Mouse (Mus musculus) T-helper 17 cell (primary cell): Measurements from ENCODE around the gene Asic3.

Source experiments
- in situ Hi-C, 2 experiments: fragments of 300-600 bp; cut with MboI, MseI; formaldehyde crosslinking; loops; 1 replicate in 1 of 2; 2 replicates in 1 of 2; pipeline ENCODE4 v1.15.1; 2025; ENCODE audit warnings: high pct_unique_total_duplicates in 2 of 2

The Asic3 gene

GRCm38 (mm10) chr5:24447624-24448298 is 34.6 kb downstream of the Asic3 start, which contains the start of gene Tmub1:
Tmub1 (minus strand) TSS chr5:24447854.
- in situ Hi-C loops: no loop called here

GRCm38 (mm10) chr5:24451264-24452029 is 38.3 kb downstream of the Asic3 start:
- in situ Hi-C loops: loop anchor here (10.0 to 25.0 kb wide), 4 partner anchors 187 to 1014 kb away; partner anchors contain the start of genes Fam126a (in 1 of the 2), Klhl7 (in 1 of the 2) and Kmt2e (in 1 of the 2)

GRCm38 (mm10) chr5:24452030-24452690 is 39.0 kb downstream of the Asic3 start, which contains the start of gene Agap3:
Agap3 (plus strand) TSS chr5:24452177.
- in situ Hi-C loops: loop anchor here (10.0 to 25.0 kb wide), 4 partner anchors 187 to 1015 kb away; partner anchors contain the start of genes Fam126a (in 1 of the 2), Klhl7 (in 1 of the 2) and Kmt2e (in 1 of the 2)

- in situ Hi-C loops: loop anchor here (10.0 to 25.0 kb wide), 4 partner anchors 188 to 1015 kb away; partner anchors contain the start of genes Fam126a (in 1 of the 2), Klhl7 (in 1 of the 2) and Kmt2e (in 1 of the 2)
Measured at GRCm38 (mm10) chr5:24452691-24453233, 39.6 kb downstream of the Asic3 start.

GRCm38 (mm10) chr5:24453283-24453984 is 40.2 kb downstream of the Asic3 start:
- in situ Hi-C loops: loop anchor here (10.0 to 25.0 kb wide), 4 partner anchors 189 to 1016 kb away; partner anchors contain the start of genes Fam126a (in 1 of the 2), Klhl7 (in 1 of the 2) and Kmt2e (in 1 of the 2)

- in situ Hi-C loops: loop anchor here (10.0 to 25.0 kb wide), 4 partner anchors 189 to 1017 kb away; partner anchors contain the start of genes Fam126a (in 1 of the 2), Klhl7 (in 1 of the 2) and Kmt2e (in 1 of the 2)
Measured at GRCm38 (mm10) chr5:24453985-24454303, 40.8 kb downstream of the Asic3 start.

GRCm38 (mm10) chr5:24455076-24455475 is 41.9 kb downstream of the Asic3 start:
- in situ Hi-C loops: loop anchor here (10.0 to 25.0 kb wide), 4 partner anchors 190 to 1018 kb away; partner anchors contain the start of genes Fam126a (in 1 of the 2), Klhl7 (in 1 of the 2) and Kmt2e (in 1 of the 2)

- in situ Hi-C loops: loop anchor here (10.0 to 25.0 kb wide), 4 partner anchors 191 to 1018 kb away; partner anchors contain the start of genes Fam126a (in 1 of the 2), Klhl7 (in 1 of the 2) and Kmt2e (in 1 of the 2)
Measured at GRCm38 (mm10) chr5:24455613-24456012, 42.4 kb downstream of the Asic3 start.

- in situ Hi-C loops: loop anchor here in 1 of 2 experiments (25.0 kb wide), 1 partner anchor 1029 kb away; the partner anchor contains the start of gene Kmt2e
Measured at GRCm38 (mm10) chr5:24466762-24467161, 53.6 kb downstream of the Asic3 start.
